Mouse (Mus musculus) C2C12 (cell line): ENCODE measurements around the gene Tsr2. TPM values are rescaled to one million over a fixed set of nuclear protein-coding genes. Genes with fewer than 3 reads are reported as not detected.
A peak's percentile ranks its signal among the peaks of the same experiment; 100 is the strongest.

Experiments used
- H3K27me3 ChIP-seq: one replicate; pipeline ENCODE4 v1.6.1; 2011; ENCODE audit not compliant: control insufficient read depth, insufficient read depth, insufficient read length
- H3K36me3 ChIP-seq: one replicate; pipeline ENCODE4 v1.6.1; 2011; ENCODE audit not compliant: control insufficient read depth, insufficient read depth
- H3K4me3 ChIP-seq: one replicate; pipeline ENCODE4 v1.5.1; 2011; ENCODE audit warnings: mild to moderate bottlenecking, control low read depth; ENCODE audit not compliant: poor library complexity, insufficient read depth, severe bottlenecking
- H3K79me2 ChIP-seq: one replicate; pipeline ENCODE4 v1.6.1; 2011; ENCODE audit not compliant: control insufficient read depth, insufficient read depth
- H3K79me3 ChIP-seq: one replicate; pipeline ENCODE4 v1.6.1; 2011; ENCODE audit warnings: low read depth, control low read depth
- H3ac ChIP-seq: one replicate; pipeline ENCODE3; 2011; ENCODE audit warnings: low read depth; ENCODE audit not compliant: control insufficient read depth, insufficient read length
- CEBPB ChIP-seq: IDR thresholded peaks from one replicate; pipeline ENCODE4 v1.6.1; 2011; ENCODE audit warnings: low read depth, mild to moderate bottlenecking, control low read depth, moderate library complexity
- CTCF ChIP-seq: IDR thresholded peaks from one replicate; pipeline ENCODE4 v1.5.1; 2011; ENCODE audit not compliant: control insufficient read depth, insufficient read depth, insufficient read length
- FOSL1 ChIP-seq: IDR thresholded peaks from one replicate; pipeline ENCODE4 v1.8.0; 2011; ENCODE audit warnings: mild to moderate bottlenecking, low read length; ENCODE audit not compliant: poor library complexity, insufficient read depth, severe bottlenecking
- MAX ChIP-seq: IDR thresholded peaks from one replicate; pipeline ENCODE4 v1.6.1; 2011; ENCODE audit warnings: mild to moderate bottlenecking, control low read depth
- MYOD1 ChIP-seq: IDR thresholded peaks from one replicate; pipeline ENCODE4 v1.6.1; 2011; ENCODE audit warnings: low read depth; ENCODE audit not compliant: control insufficient read depth, insufficient read length
- MYOG ChIP-seq: IDR thresholded peaks from one replicate; pipeline ENCODE4 v1.6.1; 2011; ENCODE audit not compliant: control insufficient read depth, insufficient read length; ENCODE audit errors: extremely low read depth
- USF1 ChIP-seq: IDR thresholded peaks from one replicate; pipeline ENCODE4 v1.6.1; 2011; ENCODE audit warnings: low read depth, mild to moderate bottlenecking, control low read depth, moderate library complexity
- polyA plus RNA-seq: library from polyadenylated mRNA; unstranded; fragments of >200 nt; fragmentation: generic; extraction: Trizol; gene quantifications from one replicate; pipeline ENCODE4 v1.2.1, GENCODE M21; 2012; ENCODE audit warnings: missing spikeins

Tsr2 gene
- polyA plus RNA-seq, 1 experiment = 26.5 TPM

- TF ChIP-seq MAX (no peak), MYOG (no peak), MYOD1 (no peak), CTCF (no peak), FOSL1 (no peak), USF1 (no peak), CEBPB (no peak)
- Histone ChIP-seq H3K4me3 (no peak overlapping the region), H3ac (no peak overlapping the region), H3K79me2 (peaks cover 25% of the 10 kb centered on the region), H3K27me3 (no peaks in the 10 kb centered on the region), H3K36me3 (no peaks in the 10 kb centered on the region), H3K79me3 (peaks cover 5% of the 10 kb centered on the region)
These were observed 46.0 kb downstream of the Tsr2 start for GRCm38 (mm10) chrX:151050337-151050736.

- H3K36me3 ChIP-seq = no peaks in the 10 kb centered on the region
- no peak overlapping the region for H3ac ChIP-seq
- TF ChIP-seq USF1 (no peak), CTCF (no peak), FOSL1 (no peak), MYOG (no peak), MAX (no peak), CEBPB (no peak), MYOD1 (no peak)
- H3K79me3 ChIP-seq = peaks cover 5% of the 10 kb centered on the region
- no peaks in the 10 kb centered on the region for H3K27me3 ChIP-seq
- peaks cover 25% of the 10 kb centered on the region for H3K79me2 ChIP-seq
- no peak overlapping the region for H3K4me3 ChIP-seq
These were observed 46.6 kb downstream of the Tsr2 start for GRCm38 (mm10) chrX:151049661-151050215.

DNA sequence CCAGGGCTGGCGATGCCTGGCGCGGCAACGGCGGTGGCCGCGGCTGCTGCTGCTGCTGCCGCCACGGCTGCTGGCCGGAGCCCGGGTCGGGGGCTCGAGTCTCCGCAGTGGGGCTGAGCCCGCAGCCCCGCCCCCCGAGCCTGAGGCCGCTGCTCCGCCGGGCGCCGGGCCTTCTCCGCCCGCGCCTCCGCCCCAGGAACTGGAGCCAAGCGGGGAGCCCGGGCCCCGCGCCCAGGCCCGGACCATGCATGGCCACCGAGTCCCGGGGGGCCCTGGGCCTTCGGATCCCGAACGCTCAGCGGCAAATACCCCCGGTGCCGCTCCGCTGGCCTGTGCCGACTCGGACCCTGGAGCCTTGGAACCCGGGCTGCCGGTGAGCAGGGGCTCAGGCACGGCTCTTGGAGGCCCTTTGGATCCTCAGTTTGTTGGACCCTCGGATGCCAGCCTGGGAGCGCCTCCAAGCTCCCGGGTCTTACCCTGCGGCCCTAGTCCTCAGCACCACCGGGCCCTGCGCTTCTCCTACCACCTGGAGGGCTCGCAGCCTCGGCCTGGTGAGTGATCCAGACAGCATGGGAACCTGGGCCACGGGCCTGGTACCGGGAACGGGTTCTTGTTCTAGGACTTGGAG is 48.8 kb downstream of the Tsr2 start:
- Histone ChIP-seq H3ac (peak overlapping the region; percentile 89), H3K79me2 (peaks cover 25% of the 10 kb centered on the region), H3K27me3 (no peaks in the 10 kb centered on the region), H3K36me3 (no peaks in the 10 kb centered on the region), H3K79me3 (peaks cover 5% of the 10 kb centered on the region), H3K4me3 (peak overlapping the region; percentile 37)
- TF ChIP-seq MYOG (no peak), MAX (no peak), CEBPB (no peak), MYOD1 (no peak), FOSL1 (no peak), USF1 (no peak), CTCF (no peak)

DNA sequence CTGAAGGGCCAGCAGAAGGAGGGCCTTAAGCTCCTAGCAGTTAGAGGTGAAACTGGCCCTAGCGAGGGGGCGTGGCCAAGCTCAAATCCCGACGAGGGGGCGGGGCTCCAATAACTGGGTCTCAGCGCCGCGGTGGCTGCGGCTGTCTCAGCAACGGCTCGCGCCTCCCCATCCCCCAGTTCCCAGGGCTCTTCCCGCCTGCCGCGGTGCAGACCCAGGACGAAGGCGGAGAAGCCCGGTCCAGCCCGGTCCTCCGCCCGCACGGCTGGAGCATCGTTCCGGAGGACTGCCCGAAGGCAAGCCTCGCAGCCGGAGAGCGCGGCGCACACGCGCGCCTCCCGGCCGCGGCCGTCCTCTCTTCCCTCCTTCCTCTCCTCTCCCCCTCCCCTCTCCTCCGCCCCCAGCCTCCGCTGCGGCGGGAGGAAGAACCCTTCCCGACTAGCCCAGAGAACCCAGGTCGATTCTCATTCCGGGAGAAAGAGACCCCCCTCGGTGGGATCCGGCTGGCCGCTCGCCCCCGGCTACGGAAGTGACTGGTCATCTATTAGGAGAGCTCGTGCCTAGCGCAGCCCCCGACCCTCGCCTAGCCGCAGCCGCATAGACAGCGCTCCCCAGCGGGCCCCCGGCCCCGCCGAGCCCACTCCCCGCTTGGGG is 49.4 kb downstream of the Tsr2 start:
- TF ChIP-seq MYOG (no peak), CEBPB (no peak), CTCF (no peak), USF1 (no peak), MAX (no peak), FOSL1 (no peak), MYOD1 (no peak)
- H3K27me3 ChIP-seq = no peaks in the 10 kb centered on the region
- no peaks in the 10 kb centered on the region for H3K36me3 ChIP-seq
- H3ac ChIP-seq = peak overlapping the region; percentile 89
- H3K79me2 ChIP-seq = peaks cover 25% of the 10 kb centered on the region
- H3K4me3 ChIP-seq = peak overlapping the region; percentile 37
- peaks cover 3% of the 10 kb centered on the region for H3K79me3 ChIP-seq

DNA sequence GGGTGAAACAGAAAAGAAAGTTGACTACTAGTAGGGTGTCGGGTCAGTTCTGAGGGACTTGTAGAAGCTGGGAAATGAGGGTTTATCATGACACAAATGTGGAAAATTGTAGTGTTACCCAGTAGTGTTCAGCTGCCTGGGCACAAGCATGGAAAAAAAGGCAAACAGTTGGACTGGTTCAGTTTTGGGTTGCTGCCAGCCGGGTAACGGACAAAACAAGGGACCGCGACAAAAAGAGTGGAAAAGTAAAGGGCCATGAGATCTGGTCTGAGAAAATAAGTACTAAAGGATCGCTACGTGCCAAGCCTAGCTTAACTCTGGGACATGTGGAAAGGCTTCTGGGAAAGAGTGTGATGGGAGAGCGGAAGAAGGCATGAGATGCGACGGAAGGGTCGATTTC is 50.0 kb downstream of the Tsr2 start:
- H3ac ChIP-seq = no peak overlapping the region
- H3K36me3 ChIP-seq = no peaks in the 10 kb centered on the region
- no peaks in the 10 kb centered on the region for H3K27me3 ChIP-seq
- peaks cover 3% of the 10 kb centered on the region for H3K79me3 ChIP-seq
- no peak for TF ChIP-seq USF1
- no peak for TF ChIP-seq MYOD1
- TF ChIP-seq CEBPB = no peak
- no peak for TF ChIP-seq FOSL1
- TF ChIP-seq MYOG = no peak
- TF ChIP-seq MAX = no peak
- no peak for TF ChIP-seq CTCF
- H3K4me3 ChIP-seq = no peak overlapping the region
- peaks cover 25% of the 10 kb centered on the region for H3K79me2 ChIP-seq

- Histone ChIP-seq H3K4me3 (peak within 1 kb of the TSS; percentile 37), H3K27me3 (no peaks in the 10 kb centered on the region), H3ac (peak within 1 kb of the TSS; percentile 89)
These were observed 50.5 kb downstream of the Tsr2 start, which contains the start of gene Fgd1 for GRCm38 (mm10) chrX:151045850-151046249. Fgd1 (plus strand) TSS chrX:151046150.

More at GRCm38 (mm10) chrX:151045850-151046249, 50.5 kb downstream of the Tsr2 start, which contains the start of gene Fgd1:
- Histone ChIP-seq H3K36me3 (no peaks in the 10 kb centered on the region), H3K79me2 (peaks cover 20% of the 10 kb centered on the region), H3K79me3 (peaks cover 3% of the 10 kb centered on the region)
- TF ChIP-seq MYOD1 (no peak), MAX (no peak), MYOG (no peak), CEBPB (no peak)
